ENCODE assay signal across 15 mouse cellular contexts in the genomic region with DNA sequence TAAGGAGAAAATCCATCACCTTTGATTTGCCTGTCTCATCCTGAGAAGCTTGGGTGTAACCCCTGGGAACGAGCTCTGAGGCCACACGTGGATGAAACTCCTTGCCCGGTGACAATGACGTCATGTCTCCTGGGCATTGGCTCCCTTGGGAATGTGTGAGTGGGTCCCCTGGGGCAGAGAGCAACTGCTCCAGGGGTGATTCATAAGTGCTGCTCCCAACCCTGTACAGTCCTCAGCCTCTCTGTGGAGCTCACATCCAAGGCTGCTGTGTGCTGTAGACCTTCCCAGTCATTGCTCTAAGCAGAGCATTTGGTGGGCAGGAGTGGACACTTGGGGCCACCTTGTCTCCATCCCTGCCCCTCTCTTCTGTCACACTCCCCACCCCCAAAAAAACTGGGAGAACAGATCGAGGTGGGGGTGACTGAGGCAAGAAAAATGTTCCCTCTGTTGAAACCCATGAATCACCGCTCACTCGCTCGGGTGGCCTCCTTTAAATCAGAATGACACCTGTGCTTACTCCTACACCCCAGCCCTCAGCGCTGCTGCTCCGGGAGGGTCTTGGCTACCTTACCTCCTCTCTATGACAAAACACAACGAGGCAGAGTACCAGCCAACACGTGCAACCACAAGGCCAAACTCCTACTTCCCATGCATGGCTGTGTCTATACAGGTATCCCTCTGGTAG.
DNase-seq lines count a peak whose midpoint lies in the region; ATAC-seq lines count a peak whose summit lies in the region.
"Had no signal": no experiment of that assay in that cellular context is flagged by ENCODE, and none has a peak within 500 bp of the region (broad histone marks: within the 10 kb centered on the region; RNA-seq: fewer than 3 reads in every experiment).

No protein-coding gene starts in this region.

- DNase-seq in forebrain, embryonic 10.5 days (ENCODE audit: extremely low spot score, low spot score) = no peak
- no peak for DNase-seq in forebrain, embryonic 14.5 days (ENCODE audit: low spot score)
- DNase-seq in right cerebral cortex, adult 18-20 months = peak; percentile 27
- DNase-seq in right cerebral cortex, postnatal 14 days = no peak
- DNase-seq in lung, postnatal 14 days = no peak
- DNase-seq: cerebellum, adult 9-11 months; heart, adult 18-20 months; heart, postnatal 10 days; kidney, postnatal 36 days; midbrain, embryonic 14.5 days; right cerebral cortex, postnatal 4 days had no signal

- H3K36me3 ChIP-seq in forebrain, embryonic 10.5 days (replicated peaks) = no peaks in the 10 kb centered on the region
- no peaks in the 10 kb centered on the region for H3K36me3 ChIP-seq in forebrain, embryonic 14.5 days (ENCODE audit: control insufficient read depth, insufficient read depth, low read length)
- H3K36me3 ChIP-seq in intestine, embryonic 15.5 days = no peaks in the 10 kb centered on the region
- no peaks in the 10 kb centered on the region for H3K36me3 ChIP-seq in midbrain, embryonic 16.5 days (ENCODE audit: control insufficient read depth, insufficient read depth, low read length)

- WGBS in forebrain, embryonic 10.5 days = 92% methylated on average over 12 of the region's 12 CpGs
- 79% methylated on average over 12 of the region's 12 CpGs for WGBS in forebrain, embryonic 14.5 days
- WGBS in intestine, embryonic 15.5 days = 78% methylated on average over 12 of the region's 12 CpGs
- 89% methylated on average over 12 of the region's 12 CpGs for WGBS in midbrain, embryonic 16.5 days

- no peaks in the 10 kb centered on the region for H3K27me3 ChIP-seq in forebrain, embryonic 10.5 days (ENCODE audit: poor library complexity, severe bottlenecking)
- H3K27me3 ChIP-seq in forebrain, embryonic 14.5 days (replicated peaks; ENCODE audit: control insufficient read depth, insufficient read depth, low read length) = no peaks in the 10 kb centered on the region
- no peaks in the 10 kb centered on the region for H3K27me3 ChIP-seq in intestine, embryonic 15.5 days (replicated peaks)
- no peaks in the 10 kb centered on the region; the same call in 1 of the 2 replicates for H3K27me3 ChIP-seq in midbrain, embryonic 16.5 days (ENCODE audit: control insufficient read depth, insufficient read depth, low read depth, low read length)

- peak overlapping the region; percentile 21; the same call in 1 of the 2 replicates for H3K27ac ChIP-seq in forebrain, embryonic 10.5 days
- H3K27ac ChIP-seq in forebrain, embryonic 14.5 days (ENCODE audit: low read depth, low read length) = no peak overlapping the region
- no peak overlapping the region for H3K27ac ChIP-seq in intestine, embryonic 15.5 days
- H3K27ac ChIP-seq in midbrain, embryonic 16.5 days (ENCODE audit: low read length) = no peak overlapping the region

- no peak for ATAC-seq in forebrain, embryonic 14.5 days
- ATAC-seq in intestine, embryonic 15.5 days = peak; percentile 59; the same call in 1 of the 2 replicates
- ATAC-seq in inflammation-experienced regulatory T-cells, adult 6 months = no peak
- ATAC-seq in midbrain, embryonic 16.5 days = no peak

- H3K4me3 ChIP-seq in forebrain, embryonic 10.5 days = no peak overlapping the region
- H3K4me3 ChIP-seq in forebrain, embryonic 14.5 days (ENCODE audit: low read depth, low read length) = no peak overlapping the region
- no peak overlapping the region for H3K4me3 ChIP-seq in intestine, embryonic 15.5 days (replicated peaks)
- H3K4me3 ChIP-seq in midbrain, embryonic 16.5 days (ENCODE audit: low read depth, low read length) = no peak overlapping the region

- no peaks in the 10 kb centered on the region for H3K9me3 ChIP-seq in forebrain, embryonic 10.5 days
- H3K9me3 ChIP-seq in forebrain, embryonic 14.5 days (replicated peaks; ENCODE audit: control insufficient read depth, low read length) = no peaks in the 10 kb centered on the region
- no peaks in the 10 kb centered on the region for H3K9me3 ChIP-seq in intestine, embryonic 15.5 days
- H3K9me3 ChIP-seq in midbrain, embryonic 16.5 days (replicated peaks; ENCODE audit: control insufficient read depth, low read length, poor library complexity, severe bottlenecking) = no peaks in the 10 kb centered on the region

- no peak overlapping the region for H3K4me2 ChIP-seq in forebrain, embryonic 14.5 days (ENCODE audit: low read length)
- H3K4me2 ChIP-seq in intestine, embryonic 15.5 days (replicated peaks) = no peak overlapping the region
- H3K4me2 ChIP-seq in midbrain, embryonic 16.5 days (ENCODE audit: low read length) = no peak overlapping the region
- H3K4me2 ChIP-seq: liver, embryonic 11.5 days had no signal

- H3K4me1 ChIP-seq in forebrain, embryonic 10.5 days = peaks cover 67% of the 10 kb centered on the region
- H3K4me1 ChIP-seq in forebrain, embryonic 14.5 days (ENCODE audit: control insufficient read depth, insufficient read depth, low read length) = peaks cover 25% of the 10 kb centered on the region
- peaks cover 27% of the 10 kb centered on the region for H3K4me1 ChIP-seq in intestine, embryonic 15.5 days (replicated peaks)
- H3K4me1 ChIP-seq in midbrain, embryonic 16.5 days (ENCODE audit: control insufficient read depth, insufficient read depth, low read length) = peaks cover 20% of the 10 kb centered on the region

- no peak overlapping the region for H3K9ac ChIP-seq in forebrain, embryonic 14.5 days (ENCODE audit: low read length)
- no peak overlapping the region for H3K9ac ChIP-seq in intestine, embryonic 15.5 days
- no peak overlapping the region for H3K9ac ChIP-seq in midbrain, embryonic 16.5 days (ENCODE audit: low read depth, low read length)
